Mouse (Mus musculus) hindbrain, postnatal 0 days (tissue): Measurements from ENCODE around the gene Man1c1. TPM values are rescaled to one million over a fixed set of nuclear protein-coding genes. Genes with fewer than 3 reads are reported as not detected.
A peak's percentile ranks its signal among the peaks of the same experiment; 100 is the strongest.

ENCODE experiments used
- ATAC-seq: fragments of 200-750 bp; cut with Nextera tagmentation; 2 replicates; pipeline ENCODE4 v1.8.0; 2017; ENCODE audit warnings: mild to moderate bottlenecking, moderate TSS enrichment, moderate library complexity
- DNase-seq: peaks from one replicate; pipeline ENCODE4 v3.0.0-alpha.2; 2015; ENCODE audit warnings: low spot score
- H3K27ac ChIP-seq: fragments of 300-500 bp; sonication (generic); 2 replicates; pipeline ENCODE4 v1.5.1; 2014; ENCODE audit warnings: mild to moderate bottlenecking
- H3K27me3 ChIP-seq: fragments of 300-500 bp; sonication (generic); 2 replicates; pipeline ENCODE4 v1.6.1; 2014; ENCODE audit warnings: low read length, mixed read lengths; ENCODE audit not compliant: insufficient read depth
- H3K36me3 ChIP-seq: fragments of 300-500 bp; sonication (generic); 2 replicates; pipeline ENCODE4 v1.6.1; 2014; ENCODE audit warnings: low read length, mixed read lengths; ENCODE audit not compliant: insufficient read depth
- H3K4me1 ChIP-seq: fragments of 300-500 bp; sonication (generic); 2 replicates; pipeline ENCODE4 v1.6.1; 2014; ENCODE audit warnings: antibody characterized with exemption, low read length, mixed read lengths; ENCODE audit not compliant: insufficient read depth
- H3K4me2 ChIP-seq: fragments of 300-500 bp; sonication (generic); 2 replicates; pipeline ENCODE4 v1.6.1; 2014; ENCODE audit warnings: low read depth, mild to moderate bottlenecking, low read length, moderate library complexity, mixed read lengths
- H3K4me3 ChIP-seq: fragments of 300-500 bp; sonication (generic); 2 replicates; pipeline ENCODE4 v1.5.1; 2014; ENCODE audit warnings: low read length
- H3K9ac ChIP-seq: fragments of 300-500 bp; sonication (generic); replicated peaks from 2 replicates; pipeline ENCODE4 v1.6.1; 2014; ENCODE audit warnings: mild to moderate bottlenecking, low read length, moderate library complexity, mixed read lengths
- H3K9me3 ChIP-seq: fragments of 300-500 bp; sonication (generic); 2 replicates; pipeline ENCODE4 v1.6.1; 2016; ENCODE audit warnings: low read length, mixed read lengths
- CTCF ChIP-seq: IDR thresholded peaks from 2 replicates; pipeline ENCODE4 v1.5.1; 2016; ENCODE audit warnings: antibody characterized with exemption, control low read depth, low read depth
- WGBS: fragments of 180-500 bp; shearing (Covaris S2); extraction: QIAGEN DNeasy Blood & Tissue Kit; methylation state at CpG from one replicate; pipeline ENCODE4 v1.1.7; 2014; 5-methylcytosine and 5-hydroxymethylcytosine counted together
- polyA plus RNA-seq: library from polyadenylated mRNA; unstranded; fragments of >200 nt; fragmentation: Nextera tagmentation; extraction: Ambion mirVana; gene quantifications from 2 replicates; pipeline ENCODE4 v1.2.1, GENCODE M21; 2015
- total RNA-seq: library from RNA; depleted of rRNA; stranded (reverse); fragments of >200 nt; gene quantifications from 2 replicates; pipeline ENCODE4 v1.2.3, GENCODE M21; 2014

Man1c1 gene
- total and polyA plus RNA-seq, 2 experiments from 2014 or later, result 7.1 to 40.5 TPM

GRCm38 (mm10) chr4:134671660-134672173 lies 32.4 kb downstream of the Man1c1 start:
- Histone ChIP-seq H3K4me1 (peaks cover 42% of the 10 kb centered on the region), H3K9me3 (no peaks in the 10 kb centered on the region), H3K9ac (no peak overlapping the region), H3K4me3 (no peak overlapping the region), H3K27me3 (no peaks in the 10 kb centered on the region), H3K27ac (no peak overlapping the region), H3K36me3 (no peaks in the 10 kb centered on the region), H3K4me2 (no peak overlapping the region)
- no peak for DNase-seq
- no peak for TF ChIP-seq CTCF
- 73% methylated on average over 16 of the region's 16 CpGs for WGBS
- no peak for ATAC-seq

- DNase-seq, result no peak
- Histone ChIP-seq H3K27me3 (no peaks in the 10 kb centered on the region), H3K4me1 (peaks cover 27% of the 10 kb centered on the region), H3K4me3 (no peak overlapping the region), H3K27ac (no peak overlapping the region), H3K9ac (no peak overlapping the region), H3K9me3 (no peaks in the 10 kb centered on the region), H3K36me3 (no peaks in the 10 kb centered on the region), H3K4me2 (no peak overlapping the region)
- TF ChIP-seq CTCF, result no peak
- ATAC-seq, result no peak
- 62% methylated on average over 17 of the region's 17 CpGs for WGBS
Measured at GRCm38 (mm10) chr4:134669742-134670354, 34.2 kb downstream of the Man1c1 start.

GRCm38 (mm10) chr4:134668355-134669028 lies 35.6 kb downstream of the Man1c1 start:
- no peak overlapping the region for H3K27ac ChIP-seq
- no peak overlapping the region; the same call in 1 of the 2 replicates for H3K9ac ChIP-seq
- TF ChIP-seq CTCF, result no peak
- WGBS, result 58% methylated on average over 12 of the region's 12 CpGs
- no peaks in the 10 kb centered on the region for H3K9me3 ChIP-seq
- H3K4me3 ChIP-seq, result no peak overlapping the region
- no peak overlapping the region for H3K4me2 ChIP-seq
- H3K4me1 ChIP-seq, result peaks cover 17% of the 10 kb centered on the region
- H3K36me3 ChIP-seq, result no peaks in the 10 kb centered on the region
- no peaks in the 10 kb centered on the region for H3K27me3 ChIP-seq
- ATAC-seq (no peak), DNase-seq (no peak)

DNA sequence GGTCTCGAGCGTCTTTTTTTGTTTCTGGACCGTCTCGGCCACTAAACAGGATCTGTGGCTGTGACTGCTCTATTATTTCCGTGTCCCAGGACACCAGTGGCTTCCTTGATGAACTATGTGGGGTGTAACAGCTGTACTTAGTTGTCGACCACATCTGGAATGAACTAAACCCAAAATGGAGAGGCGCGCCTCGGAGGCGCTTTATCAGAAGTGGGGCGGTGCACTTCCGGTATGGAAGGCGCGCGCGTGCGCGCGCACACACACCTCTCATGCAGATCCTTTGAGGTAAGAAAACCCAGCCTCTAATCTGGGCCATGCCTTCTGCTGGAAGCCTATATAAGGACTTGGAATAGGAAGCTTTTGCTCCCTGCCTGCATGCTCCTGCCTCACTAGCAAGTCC lies 37.7 kb downstream of the Man1c1 start:
- Histone ChIP-seq H3K4me3 (no peak overlapping the region), H3K4me1 (peaks cover 16% of the 10 kb centered on the region), H3K9ac (no peak overlapping the region), H3K4me2 (no peak overlapping the region), H3K27me3 (no peaks in the 10 kb centered on the region), H3K27ac (no peak overlapping the region), H3K36me3 (no peaks in the 10 kb centered on the region), H3K9me3 (no peaks in the 10 kb centered on the region)
- DNase-seq, result no peak
- 94% methylated on average over 19 of the region's 19 CpGs for WGBS
- no peak for TF ChIP-seq CTCF
- ATAC-seq, result no peak

GRCm38 (mm10) chr4:134663052-134663451 lies 41.0 kb downstream of the Man1c1 start:
- no peaks in the 10 kb centered on the region for H3K27me3 ChIP-seq
- 51% methylated on average over 10 of the region's 10 CpGs for WGBS
- no peak overlapping the region for H3K9ac ChIP-seq
- peaks cover 19% of the 10 kb centered on the region; the same call in 1 of the 2 replicates for H3K4me1 ChIP-seq
- H3K9me3 ChIP-seq, result no peaks in the 10 kb centered on the region
- H3K36me3 ChIP-seq, result no peaks in the 10 kb centered on the region
- H3K27ac ChIP-seq, result peak overlapping the region; percentile 36
- H3K4me3 ChIP-seq, result no peak overlapping the region
- no peak for ATAC-seq
- no peak for DNase-seq
- H3K4me2 ChIP-seq, result no peak overlapping the region
- TF ChIP-seq CTCF, result no peak

GRCm38 (mm10) chr4:134660630-134661183 lies 43.4 kb downstream of the Man1c1 start:
- Histone ChIP-seq H3K4me3 (no peak overlapping the region), H3K27me3 (no peaks in the 10 kb centered on the region), H3K36me3 (no peaks in the 10 kb centered on the region), H3K4me1 (peaks cover 26% of the 10 kb centered on the region; the same call in 1 of the 2 replicates), H3K4me2 (0 out of 2 replicates have a peak overlapping the region, but pooled peaks have one; percentile 41), H3K9ac (0 out of 2 replicates have a peak overlapping the region, but pooled peaks have one; percentile 28), H3K27ac (peak overlapping the region; percentile 65), H3K9me3 (no peaks in the 10 kb centered on the region)
- ATAC-seq (no peak), DNase-seq (no peak)
- 0 out of 2 replicates have a peak, but pooled peaks have one; percentile 34 for TF ChIP-seq CTCF
- 26% methylated on average over 18 of the region's 18 CpGs for WGBS
